Mouse (Mus musculus) liver, embryonic 14.5 days (tissue): ENCODE results near the gene Smyd5.

Experiments
- CTCF ChIP-seq: IDR thresholded peaks from 2 replicates; pipeline ENCODE4 v1.5.1; 2016; ENCODE audit warnings: antibody characterized with exemption, low read depth, control low read depth
- EP300 ChIP-seq: IDR thresholded peaks from 2 replicates; pipeline ENCODE4 v1.6.1; 2016; ENCODE audit warnings: antibody characterized with exemption, low read depth

DNA sequence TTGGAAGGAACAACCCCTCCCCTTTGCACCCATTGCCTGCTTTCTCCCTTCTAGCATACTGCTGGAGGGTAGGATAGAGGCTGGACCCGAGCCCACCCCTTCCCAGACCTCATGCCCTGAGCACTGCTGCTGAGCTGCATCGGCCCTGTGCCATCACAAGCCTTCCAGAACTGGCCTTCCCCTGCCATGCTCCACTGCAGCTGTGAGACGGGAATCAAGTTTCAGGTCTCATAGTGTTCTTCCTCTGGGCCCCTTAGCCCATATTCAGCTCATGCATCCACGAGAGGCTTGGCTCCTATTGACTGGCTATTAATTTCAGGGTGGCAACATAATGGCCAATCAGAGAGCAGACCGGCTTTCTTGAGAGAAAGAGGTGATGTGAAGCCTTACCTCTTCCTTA, 13.5 kb downstream of the Smyd5 start:
- TF ChIP-seq EP300 (no peak), CTCF (no peak)
